Mouse (Mus musculus): ENCODE results near the gene Wnt6. TPM values are rescaled to one million over a fixed set of nuclear protein-coding genes. Genes with fewer than 3 reads are reported as not detected.

Wnt6 gene
- polyA plus RNA-seq, 1 experiment, result 0.27 TPM

DNA sequence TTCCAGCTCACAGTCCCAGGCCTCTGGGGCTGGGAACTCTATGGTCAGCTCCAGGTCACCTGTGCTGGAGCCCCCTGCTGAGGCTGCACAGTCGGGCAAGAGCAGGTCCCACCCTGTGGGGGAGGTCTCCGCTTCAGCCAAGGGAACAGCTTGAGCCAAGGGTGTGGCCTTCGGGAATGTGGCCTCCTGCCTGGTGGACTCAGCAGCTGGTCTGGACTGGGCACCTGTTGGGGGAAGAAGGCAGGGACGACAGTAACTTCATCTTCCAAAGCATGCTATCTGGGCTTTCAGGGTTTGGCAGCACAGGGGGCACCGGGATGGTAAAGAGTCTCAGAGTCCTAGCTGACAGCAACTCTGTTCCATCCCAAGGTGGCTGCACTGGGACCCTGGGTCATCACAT lies 24.4 kb upstream of the Wnt6 start:
- no peak for DNase-seq
- TF ChIP-seq POLR2A (IDR thresholded peaks at IDR 0.05; ENCODE audit: low read depth, low read length), result no peak
- TF ChIP-seq CTCF (conservative IDR thresholded peaks at IDR 0.05; ENCODE audit: insufficient read depth, insufficient read length, low read depth, low read length), result no peak
- H3K4me1 ChIP-seq (ENCODE audit: control insufficient read depth, insufficient read depth, low read length), result peaks cover 23% of the 10 kb centered on the region
- no peak overlapping the region for H3K4me3 ChIP-seq (ENCODE audit: insufficient read depth, low read depth, low read length)
- H3K27ac ChIP-seq (ENCODE audit: insufficient read depth, low read depth, low read length), result no peak overlapping the region
- 60% methylated on average over 5 of the region's 5 CpGs for WGBS
- H3K36me3 ChIP-seq (ENCODE audit: control insufficient read depth, insufficient read depth, low read length), result no peaks in the 10 kb centered on the region
- no peaks in the 10 kb centered on the region for H3K27me3 ChIP-seq (replicated peaks; ENCODE audit: control insufficient read depth, insufficient read depth, low read length)

DNA sequence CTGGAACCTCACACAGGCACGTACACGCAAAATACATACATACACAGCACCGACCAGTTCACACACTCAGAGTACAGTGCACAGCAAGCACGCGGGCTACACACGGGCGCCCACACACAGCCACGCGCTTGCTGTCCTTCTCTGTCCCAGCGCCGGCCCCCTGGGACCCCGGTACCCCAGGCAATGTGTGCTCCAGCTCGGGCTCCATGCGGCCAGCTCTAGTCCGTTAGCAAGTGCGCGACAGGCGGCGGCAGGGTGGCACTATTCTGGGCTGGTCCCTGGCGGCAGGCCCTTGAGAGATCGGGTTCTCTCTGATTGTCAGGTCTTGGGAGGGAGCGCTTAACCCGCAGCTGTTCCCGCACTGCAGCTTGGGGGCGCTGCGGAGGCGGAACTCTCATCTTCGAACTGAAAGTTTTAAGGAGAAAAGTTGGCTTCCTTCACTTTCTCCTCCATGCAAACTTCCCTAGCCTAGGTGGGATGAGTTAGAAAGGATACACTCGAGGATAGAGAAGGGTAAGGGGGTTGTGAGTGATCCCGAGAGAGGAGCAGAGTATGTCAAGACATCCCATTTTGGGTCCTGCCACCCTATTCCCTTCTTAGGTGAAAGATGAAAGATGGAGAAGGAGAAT lies 22.9 kb upstream of the Wnt6 start, which contains the start of gene Prkag3:
Gene Prkag3, minus strand, starts transcription at position 579 of the 629 bp plus-strand sequence.
- H3K4me3 ChIP-seq (ENCODE audit: insufficient read depth, low read depth, low read length), result peak within 1 kb of the TSS; percentile 33

GRCm38 (mm10) chr1:74749301-74749700 lies 22.4 kb upstream of the Wnt6 start:
- TF ChIP-seq POLR2A (IDR thresholded peaks at IDR 0.05; ENCODE audit: low read depth, low read length), result peak; percentile 17
- no peak for TF ChIP-seq CTCF (conservative IDR thresholded peaks at IDR 0.05; ENCODE audit: insufficient read depth, insufficient read length, low read depth, low read length)
- peaks cover 28% of the 10 kb centered on the region for H3K4me1 ChIP-seq (ENCODE audit: control insufficient read depth, insufficient read depth, low read length)
- H3K27me3 ChIP-seq (replicated peaks; ENCODE audit: control insufficient read depth, insufficient read depth, low read length), result no peaks in the 10 kb centered on the region
- peak overlapping the region; percentile 23; the same call in 1 of the 2 replicates for H3K4me3 ChIP-seq (ENCODE audit: insufficient read depth, low read depth, low read length)
- H3K36me3 ChIP-seq (ENCODE audit: control insufficient read depth, insufficient read depth, low read length), result no peaks in the 10 kb centered on the region
- peak overlapping the region; percentile 97 for H3K27ac ChIP-seq (ENCODE audit: insufficient read depth, low read depth, low read length)
- DNase-seq, result peak; percentile 88
- WGBS, result 22% methylated on average over 7 of the region's 7 CpGs

More for the DNA sequence above, 22.9 kb upstream of the Wnt6 start, which contains the start of gene Prkag3:
- peaks cover 23% of the 10 kb centered on the region for H3K4me1 ChIP-seq (ENCODE audit: control insufficient read depth, insufficient read depth, low read length)
- peak within 1 kb of the TSS; percentile 97 for H3K27ac ChIP-seq (ENCODE audit: insufficient read depth, low read depth, low read length)
- no peaks in the 10 kb centered on the region for H3K27me3 ChIP-seq (replicated peaks; ENCODE audit: control insufficient read depth, insufficient read depth, low read length)
- peak; percentile 73 for DNase-seq
- WGBS, result 12% methylated on average over 30 of the region's 30 CpGs
- no peaks in the 10 kb centered on the region for H3K36me3 ChIP-seq (ENCODE audit: control insufficient read depth, insufficient read depth, low read length)
- TF ChIP-seq CTCF (conservative IDR thresholded peaks at IDR 0.05; ENCODE audit: insufficient read depth, insufficient read length, low read depth, low read length) (peak; percentile 67), POLR2A (IDR thresholded peaks at IDR 0.05; ENCODE audit: low read depth, low read length) (no peak)

- H3K4me1 ChIP-seq (ENCODE audit: control insufficient read depth, insufficient read depth, low read length), result peaks cover 34% of the 10 kb centered on the region
- peak overlapping the region; percentile 97 for H3K27ac ChIP-seq (ENCODE audit: insufficient read depth, low read depth, low read length)
- 32% methylated on average over 4 of the region's 4 CpGs for WGBS
- TF ChIP-seq POLR2A (IDR thresholded peaks at IDR 0.05; ENCODE audit: low read depth, low read length) (no peak), CTCF (conservative IDR thresholded peaks at IDR 0.05; ENCODE audit: insufficient read depth, insufficient read length, low read depth, low read length) (0 out of 2 replicates have a peak, but pooled peaks have one; percentile 4)
- DNase-seq, result peak; percentile 96
- no peaks in the 10 kb centered on the region for H3K36me3 ChIP-seq (ENCODE audit: control insufficient read depth, insufficient read depth, low read length)
- H3K4me3 ChIP-seq (ENCODE audit: insufficient read depth, low read depth, low read length), result no peak overlapping the region
- no peaks in the 10 kb centered on the region for H3K27me3 ChIP-seq (replicated peaks; ENCODE audit: control insufficient read depth, insufficient read depth, low read length)
Observed at GRCm38 (mm10) chr1:74750683-74751082, 21.0 kb upstream of the Wnt6 start.

DNA sequence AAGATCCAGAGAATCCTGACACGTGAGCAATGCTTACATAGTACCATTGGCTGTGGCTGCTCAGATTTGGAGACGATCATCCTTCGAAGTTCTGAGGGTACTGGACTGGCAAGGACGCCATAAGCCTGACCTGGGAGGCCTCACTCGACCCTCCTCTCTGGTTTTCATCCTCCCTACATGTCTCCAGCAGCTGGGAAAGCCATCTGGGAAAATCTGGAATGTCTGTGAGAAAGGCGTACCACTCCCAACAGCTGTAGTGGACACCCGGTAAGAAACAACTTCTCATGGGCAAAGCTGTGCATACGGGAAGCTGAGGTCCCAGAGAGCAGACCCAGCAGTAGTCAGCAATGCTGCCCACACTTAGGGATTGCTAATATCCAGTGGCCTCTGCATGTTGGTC lies 19.5 kb upstream of the Wnt6 start:
- H3K27me3 ChIP-seq (replicated peaks; ENCODE audit: control insufficient read depth, insufficient read depth, low read length), result no peaks in the 10 kb centered on the region
- H3K4me1 ChIP-seq (ENCODE audit: control insufficient read depth, insufficient read depth, low read length), result peaks cover 34% of the 10 kb centered on the region
- WGBS, result 86% methylated on average over 8 of the region's 8 CpGs
- TF ChIP-seq POLR2A (IDR thresholded peaks at IDR 0.05; ENCODE audit: low read depth, low read length) (no peak), CTCF (conservative IDR thresholded peaks at IDR 0.05; ENCODE audit: insufficient read depth, insufficient read length, low read depth, low read length) (no peak)
- no peak for DNase-seq
- H3K27ac ChIP-seq (ENCODE audit: insufficient read depth, low read depth, low read length), result no peak overlapping the region
- H3K36me3 ChIP-seq (ENCODE audit: control insufficient read depth, insufficient read depth, low read length), result no peaks in the 10 kb centered on the region
- no peak overlapping the region for H3K4me3 ChIP-seq (ENCODE audit: insufficient read depth, low read depth, low read length)

GRCm38 (mm10) chr1:74752833-74753232 lies 18.9 kb upstream of the Wnt6 start:
- no peaks in the 10 kb centered on the region for H3K36me3 ChIP-seq (ENCODE audit: control insufficient read depth, insufficient read depth, low read length)
- WGBS, result 98% methylated on average over 3 of the region's 3 CpGs
- no peaks in the 10 kb centered on the region for H3K27me3 ChIP-seq (replicated peaks; ENCODE audit: control insufficient read depth, insufficient read depth, low read length)
- no peak overlapping the region for H3K27ac ChIP-seq (ENCODE audit: insufficient read depth, low read depth, low read length)
- H3K4me1 ChIP-seq (ENCODE audit: control insufficient read depth, insufficient read depth, low read length), result peaks cover 30% of the 10 kb centered on the region
- no peak for DNase-seq
- TF ChIP-seq POLR2A (IDR thresholded peaks at IDR 0.05; ENCODE audit: low read depth, low read length), result no peak
- TF ChIP-seq CTCF (conservative IDR thresholded peaks at IDR 0.05; ENCODE audit: insufficient read depth, insufficient read length, low read depth, low read length), result no peak
- no peak overlapping the region for H3K4me3 ChIP-seq (ENCODE audit: insufficient read depth, low read depth, low read length)

GRCm38 (mm10) chr1:74753266-74753974 lies 18.3 kb upstream of the Wnt6 start:
- H3K36me3 ChIP-seq (ENCODE audit: control insufficient read depth, insufficient read depth, low read length), result no peaks in the 10 kb centered on the region
- H3K27me3 ChIP-seq (replicated peaks; ENCODE audit: control insufficient read depth, insufficient read depth, low read length), result no peaks in the 10 kb centered on the region
- TF ChIP-seq POLR2A (IDR thresholded peaks at IDR 0.05; ENCODE audit: low read depth, low read length) (no peak), CTCF (conservative IDR thresholded peaks at IDR 0.05; ENCODE audit: insufficient read depth, insufficient read length, low read depth, low read length) (no peak)
- H3K27ac ChIP-seq (ENCODE audit: insufficient read depth, low read depth, low read length), result no peak overlapping the region
- peak; percentile 27 for DNase-seq
- 70% methylated on average over 8 of the region's 8 CpGs for WGBS
- H3K4me1 ChIP-seq (ENCODE audit: control insufficient read depth, insufficient read depth, low read length), result peaks cover 30% of the 10 kb centered on the region
- no peak overlapping the region for H3K4me3 ChIP-seq (ENCODE audit: insufficient read depth, low read depth, low read length)

All from kidney, adult 2 months (tissue).